Mouse (Mus musculus) liver, adult 2 months (tissue): Measurements from ENCODE around the gene Pram1.

Experiments
- CTCF ChIP-seq: fragments of 200-500 bp; IDR thresholded peaks from 2 replicates; pipeline ENCODE4 v1.5.1; 2011; ENCODE audit warnings: low read depth, low read length, control low read depth
- POLR2A ChIP-seq: fragments of 200-500 bp; IDR thresholded peaks from 2 replicates; pipeline ENCODE4 v1.6.1; 2011; ENCODE audit warnings: low read length, control low read depth; ENCODE audit not compliant: insufficient read depth; ENCODE audit errors: extremely low read depth

DNA sequence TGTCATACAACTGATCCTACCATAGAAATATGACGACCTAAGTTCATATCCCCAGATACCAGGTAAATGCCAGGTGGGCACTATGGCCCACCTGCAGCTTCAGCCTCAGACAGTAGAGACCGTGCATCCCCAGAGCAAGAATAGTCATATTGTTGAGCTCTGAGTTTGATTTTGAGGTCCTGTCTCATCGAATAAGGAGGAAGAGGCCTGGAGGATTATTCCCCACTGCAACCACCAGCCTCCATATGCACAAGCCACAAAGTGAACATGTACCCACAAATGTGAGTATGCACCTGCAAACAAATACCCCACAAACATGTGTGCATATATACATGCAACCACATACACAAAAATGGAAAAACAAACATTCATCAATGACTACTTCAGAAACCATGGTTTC, 10.6 kb upstream of the Pram1 start:
- no peak for TF ChIP-seq CTCF
- no peak for TF ChIP-seq POLR2A
